Mouse (Mus musculus): Measurements from ENCODE around the gene Sox1.

Gene Sox1

GRCm38 (mm10) chr8:12434771-12435170, 39.7 kb downstream of the Sox1 start:
- peaks cover 16% of the 10 kb centered on the region for H3K27me3 ChIP-seq (ENCODE audit: insufficient read depth, low read length)
- TF ChIP-seq NANOG (IDR thresholded peaks at IDR 0.05; ENCODE audit: borderline replicate concordance, low read length): no peak
- TF ChIP-seq POU5F1 (IDR thresholded peaks at IDR 0.05; ENCODE audit: borderline replicate concordance, low read length): no peak
- no peak for TF ChIP-seq CTCF (conservative IDR thresholded peaks at IDR 0.05; ENCODE audit: low read length)
- no peaks in the 10 kb centered on the region for H3K9me3 ChIP-seq (ENCODE audit: low read length)
- peaks cover 79% of the 10 kb centered on the region for H3K4me1 ChIP-seq (replicated peaks; ENCODE audit: low read depth, low read length)
- H3K36me3 ChIP-seq (ENCODE audit: insufficient read depth, low read length): no peaks in the 10 kb centered on the region
- no peak overlapping the region for H3K4me3 ChIP-seq (replicated peaks; ENCODE audit: low read length)

DNA sequence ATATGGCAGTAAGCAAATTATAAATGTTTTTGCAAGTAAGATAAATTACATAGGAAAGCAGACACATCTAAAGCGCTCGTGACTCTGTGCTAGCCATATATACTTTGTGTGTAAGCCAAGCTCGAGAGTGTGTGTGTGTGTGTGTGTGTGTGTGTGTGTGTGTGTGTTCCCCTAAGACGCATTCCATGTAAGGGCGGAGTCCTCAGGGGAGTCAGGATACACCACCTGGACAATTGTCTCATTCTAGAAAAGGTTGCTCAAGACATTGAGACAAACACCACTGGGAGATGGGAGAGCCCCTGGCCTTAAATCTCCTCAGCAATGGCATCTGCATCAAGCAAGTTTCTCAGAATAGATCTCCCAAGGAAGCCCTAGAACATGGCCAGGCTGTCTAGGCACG, 42.9 kb downstream of the Sox1 start:
- H3K27me3 ChIP-seq (ENCODE audit: insufficient read depth, low read length): no peaks in the 10 kb centered on the region
- H3K9me3 ChIP-seq (ENCODE audit: low read length): 0 out of 2 replicates have a peak, but pooled peaks cover 3% of the 10 kb centered on the region
- H3K4me1 ChIP-seq (replicated peaks; ENCODE audit: low read depth, low read length): peaks cover 64% of the 10 kb centered on the region
- TF ChIP-seq POU5F1 (IDR thresholded peaks at IDR 0.05; ENCODE audit: borderline replicate concordance, low read length): no peak
- no peak for TF ChIP-seq NANOG (IDR thresholded peaks at IDR 0.05; ENCODE audit: borderline replicate concordance, low read length)
- no peak for TF ChIP-seq CTCF (conservative IDR thresholded peaks at IDR 0.05; ENCODE audit: low read length)
- peaks cover 3% of the 10 kb centered on the region for H3K36me3 ChIP-seq (ENCODE audit: insufficient read depth, low read length)
- H3K4me3 ChIP-seq (replicated peaks; ENCODE audit: low read length): peak overlapping the region; percentile 3; the same call in 1 of the 2 replicates

DNA sequence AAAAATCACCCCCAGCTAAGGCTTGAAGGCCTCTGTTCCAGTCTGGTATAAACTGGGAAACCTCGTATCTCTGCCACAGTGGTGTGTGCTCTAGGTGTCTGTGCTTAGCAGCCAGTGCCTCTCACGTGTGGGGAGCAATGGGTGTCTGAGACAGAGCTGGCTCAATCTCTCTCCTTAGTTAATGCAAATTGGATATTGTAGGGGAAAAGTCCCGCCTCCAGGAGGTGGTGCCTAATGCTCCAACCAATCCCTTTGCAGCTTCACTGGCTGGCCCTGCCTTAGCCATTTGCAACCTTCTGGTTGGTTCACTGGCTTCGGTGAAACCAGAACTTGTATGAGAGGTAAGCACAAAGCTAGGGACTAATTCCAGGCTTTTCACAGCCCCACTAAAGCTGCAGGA, 43.9 kb downstream of the Sox1 start:
- H3K4me3 ChIP-seq (replicated peaks; ENCODE audit: low read length): peak overlapping the region; percentile 79
- no peaks in the 10 kb centered on the region for H3K27me3 ChIP-seq (ENCODE audit: insufficient read depth, low read length)
- H3K9me3 ChIP-seq (ENCODE audit: low read length): 0 out of 2 replicates have a peak, but pooled peaks cover 3% of the 10 kb centered on the region
- peaks cover 60% of the 10 kb centered on the region for H3K4me1 ChIP-seq (replicated peaks; ENCODE audit: low read depth, low read length)
- H3K36me3 ChIP-seq (ENCODE audit: insufficient read depth, low read length): peaks cover 3% of the 10 kb centered on the region
- no peak for TF ChIP-seq CTCF (conservative IDR thresholded peaks at IDR 0.05; ENCODE audit: low read length)
- no peak for TF ChIP-seq POU5F1 (IDR thresholded peaks at IDR 0.05; ENCODE audit: borderline replicate concordance, low read length)
- no peak for TF ChIP-seq NANOG (IDR thresholded peaks at IDR 0.05; ENCODE audit: borderline replicate concordance, low read length)

- Histone ChIP-seq H3K4me3 (replicated peaks; ENCODE audit: low read length) (peak overlapping the region; percentile 79), H3K27me3 (ENCODE audit: insufficient read depth, low read length) (no peaks in the 10 kb centered on the region), H3K4me1 (replicated peaks; ENCODE audit: low read depth, low read length) (peaks cover 60% of the 10 kb centered on the region), H3K9me3 (ENCODE audit: low read length) (0 out of 2 replicates have a peak, but pooled peaks cover 3% of the 10 kb centered on the region), H3K36me3 (ENCODE audit: insufficient read depth, low read length) (peaks cover 3% of the 10 kb centered on the region)
- no peak for TF ChIP-seq POU5F1 (IDR thresholded peaks at IDR 0.05; ENCODE audit: borderline replicate concordance, low read length)
- no peak for TF ChIP-seq CTCF (conservative IDR thresholded peaks at IDR 0.05; ENCODE audit: low read length)
Measured at GRCm38 (mm10) chr8:12439846-12440245, 44.8 kb downstream of the Sox1 start.

DNA sequence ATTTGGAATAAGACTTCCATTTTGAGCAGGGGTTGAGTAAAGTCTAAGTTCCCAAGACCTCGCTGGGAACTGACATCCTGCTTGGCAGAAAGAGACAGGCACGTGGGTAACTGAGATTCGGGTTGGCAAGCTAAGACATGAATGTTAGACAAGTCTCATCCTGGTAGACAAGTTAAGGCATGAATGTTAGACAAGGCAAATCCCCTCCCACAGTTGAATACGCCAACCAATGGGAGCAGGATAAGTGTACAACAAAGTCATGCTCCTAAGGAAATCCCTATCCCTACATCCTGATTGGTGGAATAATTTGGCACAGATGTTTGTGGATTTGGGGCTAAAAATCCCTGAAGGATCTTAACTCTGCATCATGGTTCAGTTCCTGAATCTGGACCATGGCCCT, 45.9 kb downstream of the Sox1 start:
- TF ChIP-seq POU5F1 (IDR thresholded peaks at IDR 0.05; ENCODE audit: borderline replicate concordance, low read length) (no peak), NANOG (IDR thresholded peaks at IDR 0.05; ENCODE audit: borderline replicate concordance, low read length) (no peak), CTCF (conservative IDR thresholded peaks at IDR 0.05; ENCODE audit: low read length) (no peak)
- no peaks in the 10 kb centered on the region for H3K27me3 ChIP-seq (ENCODE audit: insufficient read depth, low read length)
- 0 out of 2 replicates have a peak, but pooled peaks cover 3% of the 10 kb centered on the region for H3K9me3 ChIP-seq (ENCODE audit: low read length)
- peaks cover 3% of the 10 kb centered on the region for H3K36me3 ChIP-seq (ENCODE audit: insufficient read depth, low read length)
- H3K4me1 ChIP-seq (replicated peaks; ENCODE audit: low read depth, low read length): peaks cover 65% of the 10 kb centered on the region
- H3K4me3 ChIP-seq (replicated peaks; ENCODE audit: low read length): peak overlapping the region; percentile 79; the same call in 1 of the 2 replicates

DNA sequence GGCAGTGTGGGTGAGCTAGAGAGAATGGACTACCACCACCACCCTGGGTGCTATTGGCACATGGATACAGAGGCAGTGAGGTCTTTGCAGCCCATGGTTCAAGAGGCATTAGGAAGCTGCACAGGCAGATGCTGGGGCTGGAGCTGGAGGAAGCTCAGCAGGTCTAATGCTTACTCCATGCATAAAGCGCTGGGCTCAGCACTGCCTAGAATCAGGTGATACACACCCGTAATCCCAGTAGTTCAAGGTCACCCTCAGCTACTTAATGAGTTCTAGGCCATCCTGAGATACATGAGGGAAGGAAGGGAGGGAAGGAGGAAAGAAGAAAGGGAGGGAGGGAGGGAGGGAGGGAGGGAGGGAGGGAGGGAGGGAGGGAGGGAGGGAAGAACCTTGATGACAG, 50.2 kb downstream of the Sox1 start:
- H3K9me3 ChIP-seq (ENCODE audit: low read length): peaks cover 10% of the 10 kb centered on the region
- H3K4me3 ChIP-seq (replicated peaks; ENCODE audit: low read length): no peak overlapping the region
- H3K36me3 ChIP-seq (ENCODE audit: insufficient read depth, low read length): peaks cover 3% of the 10 kb centered on the region
- H3K27me3 ChIP-seq (ENCODE audit: insufficient read depth, low read length): peaks cover 13% of the 10 kb centered on the region; the same call in 1 of the 2 replicates
- TF ChIP-seq CTCF (conservative IDR thresholded peaks at IDR 0.05; ENCODE audit: low read length) (no peak), POU5F1 (IDR thresholded peaks at IDR 0.05; ENCODE audit: borderline replicate concordance, low read length) (no peak), NANOG (IDR thresholded peaks at IDR 0.05; ENCODE audit: borderline replicate concordance, low read length) (no peak)
- H3K4me1 ChIP-seq (replicated peaks; ENCODE audit: low read depth, low read length): peaks cover 44% of the 10 kb centered on the region

GRCm38 (mm10) chr8:12445926-12446680, 51.0 kb downstream of the Sox1 start:
- H3K4me1 ChIP-seq (replicated peaks; ENCODE audit: low read depth, low read length): peaks cover 37% of the 10 kb centered on the region
- peaks cover 13% of the 10 kb centered on the region; the same call in 1 of the 2 replicates for H3K27me3 ChIP-seq (ENCODE audit: insufficient read depth, low read length)
- H3K9me3 ChIP-seq (ENCODE audit: low read length): peaks cover 10% of the 10 kb centered on the region
- TF ChIP-seq POU5F1 (IDR thresholded peaks at IDR 0.05; ENCODE audit: borderline replicate concordance, low read length) (no peak), NANOG (IDR thresholded peaks at IDR 0.05; ENCODE audit: borderline replicate concordance, low read length) (no peak), CTCF (conservative IDR thresholded peaks at IDR 0.05; ENCODE audit: low read length) (no peak)
- peaks cover 3% of the 10 kb centered on the region for H3K36me3 ChIP-seq (ENCODE audit: insufficient read depth, low read length)
- peak overlapping the region; percentile 74 for H3K4me3 ChIP-seq (replicated peaks; ENCODE audit: low read length)
